Mouse (Mus musculus) testis, adult 2 months (tissue): ENCODE data around the gene Rad54l.

Experiments
- CTCF ChIP-seq: fragments of 200-500 bp; IDR thresholded peaks from 2 replicates; pipeline ENCODE4 v1.5.1; 2012; ENCODE audit warnings: low read depth, mild to moderate bottlenecking, inconsistent platforms, low read length, moderate library complexity; ENCODE audit not compliant: control insufficient read depth, insufficient read depth, insufficient replicate concordance
- POLR2A ChIP-seq: fragments of 200-500 bp; IDR thresholded peaks from 2 replicates; pipeline ENCODE4 v1.6.1; 2012; ENCODE audit warnings: low read depth, mild to moderate bottlenecking, inconsistent platforms, low read length, moderate library complexity; ENCODE audit not compliant: control insufficient read depth

GRCm38 (mm10) chr4:116127956-116128355 lies 4.5 kb upstream of the Rad54l start:
- no peak for TF ChIP-seq CTCF
- no peak for TF ChIP-seq POLR2A
